8 mouse cellular contexts compared by ENCODE assay signal in genomic region chr2:156065099-156066041, GRCm38 (mm10). TPM values are rescaled to one million over a fixed set of nuclear protein-coding genes. Genes with fewer than 3 reads are reported as not detected.
DNase-seq lines count a peak whose midpoint lies in the region; ATAC-seq and TF ChIP-seq lines count a peak whose summit lies in the region.

Spag4 (plus strand) TSS chr2:156065175.

- peak within 1 kb of the TSS; percentile 70 for H3K4me3 ChIP-seq in bone marrow, adult 2 months (replicated peaks; ENCODE audit: control insufficient read depth, low read depth, low read length)
- H3K4me3 ChIP-seq in embryonic facial prominence, embryonic 13.5 days: peak within 1 kb of the TSS; percentile 72
- peak within 1 kb of the TSS; percentile 67 for H3K4me3 ChIP-seq in liver, embryonic 15.5 days (replicated peaks)
- H3K4me3 ChIP-seq in stomach, embryonic 16.5 days (replicated peaks; ENCODE audit: low read length): peak within 1 kb of the TSS; percentile 69

- H3K9me3 ChIP-seq in embryonic facial prominence, embryonic 13.5 days: no peaks in the 10 kb centered on the region
- H3K9me3 ChIP-seq in liver, embryonic 15.5 days (replicated peaks): no peaks in the 10 kb centered on the region
- no peaks in the 10 kb centered on the region for H3K9me3 ChIP-seq in stomach, embryonic 16.5 days (replicated peaks; ENCODE audit: control insufficient read depth, low read length)

- peak within 1 kb of the TSS; percentile 94 for H3K4me2 ChIP-seq in embryonic facial prominence, embryonic 13.5 days
- H3K4me2 ChIP-seq in liver, embryonic 15.5 days: peak within 1 kb of the TSS; percentile 99
- H3K4me2 ChIP-seq in stomach, embryonic 16.5 days (ENCODE audit: low read depth, low read length): peak within 1 kb of the TSS; percentile 66

- under 1% methylated on average over 72 of the region's 81 CpGs for WGBS in bone marrow, adult 2 months
- under 1% methylated on average over 66 of the region's 81 CpGs for WGBS in embryonic facial prominence, embryonic 13.5 days
- WGBS in liver, embryonic 15.5 days (ENCODE audit: insufficient replicate concordance): under 1% methylated on average over 81 of the region's 81 CpGs
- WGBS in stomach, embryonic 16.5 days: 2% methylated on average over 81 of the region's 81 CpGs

- peaks cover 24% of the 10 kb centered on the region for H3K36me3 ChIP-seq in embryonic facial prominence, embryonic 13.5 days
- peaks cover 8% of the 10 kb centered on the region; the same call in 1 of the 2 replicates for H3K36me3 ChIP-seq in liver, embryonic 15.5 days (replicated peaks)
- H3K36me3 ChIP-seq in stomach, embryonic 16.5 days (ENCODE audit: control insufficient read depth, insufficient read depth, low read length): no peaks in the 10 kb centered on the region

- peak; percentile 51 to 59 for DNase-seq in heart, adult 9 months (ENCODE audit: low spot score in 2 of 2)
- DNase-seq in kidney, adult 9 months: peak; percentile 75
- peak; percentile 92 for DNase-seq in neural tube, embryonic 10.5 days (ENCODE audit: extremely low spot score, low spot score)

- H3K4me1 ChIP-seq in bone marrow, adult 2 months (ENCODE audit: control insufficient read depth, insufficient read depth, low read length): no peaks in the 10 kb centered on the region
- peaks cover 9% of the 10 kb centered on the region for H3K4me1 ChIP-seq in embryonic facial prominence, embryonic 13.5 days
- H3K4me1 ChIP-seq in liver, embryonic 15.5 days (replicated peaks): peaks cover 23% of the 10 kb centered on the region
- peaks cover 10% of the 10 kb centered on the region for H3K4me1 ChIP-seq in stomach, embryonic 16.5 days (ENCODE audit: control insufficient read depth, insufficient read depth, low read length)

- peak; percentile 88 for ATAC-seq in CD4-positive, CD25-positive, alpha-beta regulatory T cell, adult 4 months
- ATAC-seq in embryonic facial prominence, embryonic 13.5 days (ENCODE audit: insufficient number of reproducible peaks, insufficient read depth, low FRiP score, low TSS enrichment, low read depth): peak; percentile 66
- peak; percentile 83 for ATAC-seq in liver, embryonic 15.5 days (ENCODE audit: insufficient read depth)
- ATAC-seq in stomach, embryonic 16.5 days (ENCODE audit: insufficient read depth, low FRiP score): peak; percentile 86

- no peak for TF ChIP-seq CTCF in bone marrow, adult 2 months (IDR thresholded peaks at IDR 0.05; ENCODE audit: control insufficient read depth, insufficient read depth, low read length)

- TF ChIP-seq POLR2A in bone marrow, adult 2 months (IDR thresholded peaks at IDR 0.05; ENCODE audit: borderline replicate concordance, control insufficient read depth, low read depth, low read length): no peak

- peak within 1 kb of the TSS; percentile 87 for H3K9ac ChIP-seq in embryonic facial prominence, embryonic 13.5 days
- H3K9ac ChIP-seq in liver, embryonic 15.5 days: peak within 1 kb of the TSS; percentile 67
- H3K9ac ChIP-seq in stomach, embryonic 16.5 days (ENCODE audit: low read length): peak within 1 kb of the TSS; percentile 83

- no peaks in the 10 kb centered on the region for H3K27me3 ChIP-seq in embryonic facial prominence, embryonic 13.5 days
- H3K27me3 ChIP-seq in liver, embryonic 15.5 days: peaks cover 8% of the 10 kb centered on the region; the same call in 1 of the 2 replicates
- no peaks in the 10 kb centered on the region for H3K27me3 ChIP-seq in stomach, embryonic 16.5 days (ENCODE audit: control insufficient read depth, insufficient read depth, low read length)

- H3K27ac ChIP-seq in bone marrow, adult 2 months (ENCODE audit: control insufficient read depth, insufficient read depth, low read depth, low read length, poor library complexity): peak within 1 kb of the TSS; percentile 45; the same call in 1 of the 2 replicates
- peak within 1 kb of the TSS; percentile 82 for H3K27ac ChIP-seq in embryonic facial prominence, embryonic 13.5 days
- H3K27ac ChIP-seq in liver, embryonic 15.5 days (replicated peaks): peak within 1 kb of the TSS; percentile 65
- H3K27ac ChIP-seq in stomach, embryonic 16.5 days (ENCODE audit: low read length): peak within 1 kb of the TSS; percentile 42; the same call in 1 of the 2 replicates

RNA-seq across cellular contexts. Expression of gene Spag4, which starts in this region (rescaled TPM):
- polyA plus RNA-seq in CD4-positive, CD25-positive, alpha-beta regulatory T cell, adult 4 months (2017; shearing (Covaris generic)): under 1 TPM in 1 of 2 experiments, not detected in 1; 0.15 TPM
- polyA plus RNA-seq in bone marrow, adult 2 months (2011; ENCODE audit: insufficient read depth, insufficient read length, low replicate concordance, missing spikeins): 0.99 and 5.4 TPM in 2 replicates
- 3.5 and 4.8 TPM in 2 replicates for polyA plus RNA-seq in embryonic facial prominence, embryonic 13.5 days (2015; fragmentation: Nextera tagmentation; extraction: Ambion mirVana)
- 0.62 and 1.1 TPM in 2 replicates for polyA plus RNA-seq in liver, embryonic 15.5 days (2015; fragmentation: Nextera tagmentation; extraction: Ambion mirVana)
- 2.0 and 2.7 TPM in 2 replicates for polyA plus RNA-seq in stomach, embryonic 16.5 days (2015; fragmentation: Nextera tagmentation; extraction: Ambion mirVana)

Comparison
In these comparisons a context has a peak if more than half of its experiments do, and no peak if none do; other contexts are left out.
1. Peak in every context shown above with its lines: DNase-seq, ATAC-seq, H3K4me3 ChIP-seq and H3K27ac ChIP-seq.
2. Peak in ATAC-seq in CD4-positive, CD25-positive, alpha-beta regulatory T cell, adult 4 months; RNA of the gene not detected or under 1 TPM.